In genomic region chr4:70097353-70097752, GRCm38 (mm10) we compare ENCODE assay signal across 14 mouse cellular contexts.
DNase-seq lines count a peak whose midpoint lies in the region; ATAC-seq and TF ChIP-seq lines count a peak whose summit lies in the region.
"Had no signal": no experiment of that assay in that cellular context is flagged by ENCODE, and none has a peak within 500 bp of the region (broad histone marks: within the 10 kb centered on the region; RNA-seq: fewer than 3 reads in every experiment).

No protein-coding gene starts in this region.

- no peak for ATAC-seq in kidney, postnatal 0 days (replicated peaks; ENCODE audit: low FRiP score, low read depth)
- ATAC-seq: forebrain, postnatal 0 days; intestine, embryonic 15.5 days had no signal

- TF ChIP-seq CTCF in kidney, postnatal 0 days (IDR thresholded peaks at IDR 0.05; ENCODE audit: low read depth) = no peak

- intact Hi-C loops in heart, postnatal 14 days (cut with DNase I) = no loop called here

- no peaks in the 10 kb centered on the region for H3K4me1 ChIP-seq in kidney, postnatal 0 days (replicated peaks; ENCODE audit: insufficient read depth, low read length)
- H3K4me1 ChIP-seq: intestine, embryonic 15.5 days; limb, embryonic 15.5 days; lung, embryonic 15.5 days; midbrain, embryonic 12.5 days had no signal

- H3K4me3 ChIP-seq in kidney, postnatal 0 days (replicated peaks; ENCODE audit: low read depth, low read length) = no peak overlapping the region
- H3K4me3 ChIP-seq: intestine, embryonic 15.5 days; left cerebral cortex, adult 2 months; limb, embryonic 15.5 days; lung, embryonic 15.5 days; midbrain, embryonic 12.5 days had no signal

- H3K27ac ChIP-seq in kidney, postnatal 0 days = no peak overlapping the region
- H3K27ac ChIP-seq: intestine, embryonic 15.5 days; left cerebral cortex, adult 2 months; limb, embryonic 15.5 days; lung, embryonic 15.5 days; midbrain, embryonic 12.5 days had no signal

- H3K4me2 ChIP-seq in kidney, postnatal 0 days (ENCODE audit: low read length) = no peak overlapping the region
- H3K4me2 ChIP-seq: intestine, embryonic 15.5 days; limb, embryonic 15.5 days; lung, embryonic 15.5 days; midbrain, embryonic 12.5 days had no signal

- H3K36me3 ChIP-seq in kidney, postnatal 0 days (ENCODE audit: insufficient read depth, low read length) = no peaks in the 10 kb centered on the region
- H3K36me3 ChIP-seq: intestine, embryonic 15.5 days; limb, embryonic 15.5 days; lung, embryonic 15.5 days; midbrain, embryonic 12.5 days had no signal

- peak; percentile 14 for DNase-seq in kidney, postnatal 0 days (ENCODE audit: low spot score)
- DNase-seq in kidney, adult 8-10 months = no peak
- DNase-seq in 3T3-L1 (ENCODE audit: low read depth, low spot score) = peak; percentile 6
- peak; percentile 81 for DNase-seq in Muller cell, postnatal 12 days (ENCODE audit: inconsistent ontology term)
- DNase-seq in heart, postnatal 14 days = peak; percentile 20 to 42
- no peak for DNase-seq in left cerebral cortex, adult 18-20 months (ENCODE audit: low spot score in 2 of 2)
- no peak for DNase-seq in embryo, embryonic 10 days (ENCODE audit: low spot score)
- DNase-seq: forebrain, postnatal 0 days; kidney, postnatal 14 days had no signal

- H3K9me3 ChIP-seq in kidney, postnatal 0 days (replicated peaks; ENCODE audit: low read length) = no peaks in the 10 kb centered on the region
- H3K9me3 ChIP-seq: intestine, embryonic 15.5 days; limb, embryonic 15.5 days; lung, embryonic 15.5 days; midbrain, embryonic 12.5 days had no signal

- H3K9ac ChIP-seq in kidney, postnatal 0 days (ENCODE audit: low read depth, low read length) = no peak overlapping the region
- H3K9ac ChIP-seq: forebrain, postnatal 0 days; intestine, embryonic 15.5 days; limb, embryonic 15.5 days; lung, embryonic 15.5 days; midbrain, embryonic 12.5 days had no signal

- WGBS in kidney, postnatal 0 days = 58% methylated on average over 3 of the region's 3 CpGs

- no peaks in the 10 kb centered on the region for H3K27me3 ChIP-seq in kidney, postnatal 0 days (ENCODE audit: insufficient read depth, low read length)
- H3K27me3 ChIP-seq: intestine, embryonic 15.5 days; limb, embryonic 15.5 days; lung, embryonic 15.5 days; midbrain, embryonic 12.5 days had no signal

Comparison
In these comparisons a context has a peak if more than half of its experiments do, and no peak if none do; other contexts are left out.
1. DNase-seq: peak in kidney, postnatal 0 days (single experiment), 3T3-L1 (single experiment), Muller cell, postnatal 12 days (single experiment) and heart, postnatal 14 days (2 of 2); none in kidney, adult 8-10 months (0 of 2), left cerebral cortex, adult 18-20 months (0 of 2) and embryo, embryonic 10 days (single experiment).